Mouse (Mus musculus) embryonic facial prominence, embryonic 12.5 days (tissue): ENCODE measurements around the gene Cdk14. TPM values are rescaled to one million over a fixed set of nuclear protein-coding genes. Genes with fewer than 3 reads are reported as not detected.

ENCODE experiments used
- ATAC-seq: fragments of 200-750 bp; cut with Nextera tagmentation; 2 replicates; pipeline ENCODE4 v1.8.0; 2017; ENCODE audit not compliant: insufficient number of reproducible peaks, insufficient read depth, low FRiP score, low TSS enrichment
- H3K27ac ChIP-seq: fragments of 300-500 bp; sonication (generic); 2 replicates; pipeline ENCODE4 v1.5.1; 2016; ENCODE audit warnings: mild to moderate bottlenecking
- H3K27me3 ChIP-seq: fragments of 300-500 bp; sonication (generic); 2 replicates; pipeline ENCODE4 v1.6.1; 2016; ENCODE audit warnings: mild to moderate bottlenecking, moderate library complexity
- H3K36me3 ChIP-seq: fragments of 300-500 bp; sonication (generic); 2 replicates; pipeline ENCODE4 v1.6.1; 2016; ENCODE audit warnings: mild to moderate bottlenecking
- H3K4me1 ChIP-seq: fragments of 300-500 bp; sonication (generic); 2 replicates; pipeline ENCODE4 v1.6.1; 2016
- H3K4me2 ChIP-seq: fragments of 300-500 bp; sonication (generic); replicated peaks from 2 replicates; pipeline ENCODE4 v1.6.1; 2016; ENCODE audit warnings: mild to moderate bottlenecking, moderate library complexity
- H3K4me3 ChIP-seq: fragments of 300-500 bp; sonication (generic); 2 replicates; pipeline ENCODE4 v1.5.1; 2016; ENCODE audit warnings: mild to moderate bottlenecking
- H3K9ac ChIP-seq: fragments of 300-500 bp; sonication (generic); 2 replicates; pipeline ENCODE4 v1.6.1; 2016; ENCODE audit warnings: mild to moderate bottlenecking, moderate library complexity
- H3K9me3 ChIP-seq: fragments of 300-500 bp; sonication (generic); 2 replicates; pipeline ENCODE4 v1.6.1; 2016; ENCODE audit warnings: mild to moderate bottlenecking, moderate library complexity
- WGBS: fragments of 180-500 bp; shearing (Covaris S2); methylation state at CpG from one replicate; pipeline ENCODE4 v1.1.7; 2016; 5-methylcytosine and 5-hydroxymethylcytosine counted together
- polyA plus RNA-seq: library from polyadenylated mRNA; unstranded; fragments of >200 nt; fragmentation: Nextera tagmentation; extraction: Ambion mirVana; gene quantifications from 2 replicates; pipeline ENCODE4 v1.2.1, GENCODE M21; 2016

Gene Cdk14
- polyA plus RNA-seq, 1 experiment from 2014 or later = 36.1 TPM

DNA sequence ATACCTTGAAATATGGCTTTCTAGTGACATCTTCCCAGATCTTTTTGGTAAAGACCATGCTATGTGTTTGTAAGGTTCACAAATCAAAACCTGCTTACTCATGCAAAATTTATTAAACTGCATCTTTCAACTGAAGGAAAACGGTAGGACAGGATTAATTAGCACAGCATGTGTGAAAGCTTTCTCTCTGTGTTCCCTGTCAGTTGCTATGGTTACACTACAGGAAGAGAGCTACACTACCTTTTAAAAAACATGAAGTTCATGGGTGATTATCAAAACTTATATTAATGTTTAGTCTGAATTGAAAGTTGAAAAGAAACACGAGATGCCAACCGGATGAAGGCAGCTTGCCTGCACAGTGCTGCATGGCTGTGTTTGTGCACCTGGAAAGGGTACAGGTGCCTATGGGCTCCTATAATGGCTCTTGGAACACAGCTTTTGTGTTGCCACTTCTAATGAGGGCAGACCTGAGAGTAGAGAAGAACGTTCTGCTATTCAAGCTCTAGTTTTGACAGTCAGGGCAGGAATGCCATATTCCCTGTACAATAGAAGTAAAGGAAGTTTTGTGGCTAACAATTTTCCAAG lies 380.3 kb downstream of the Cdk14 start:
- ATAC-seq = no peak
- Histone ChIP-seq H3K36me3 (no peaks in the 10 kb centered on the region), H3K4me2 (no peak overlapping the region), H3K4me3 (no peak overlapping the region), H3K27ac (no peak overlapping the region), H3K9me3 (no peaks in the 10 kb centered on the region), H3K4me1 (no peaks in the 10 kb centered on the region), H3K9ac (no peak overlapping the region), H3K27me3 (no peaks in the 10 kb centered on the region)
- WGBS = 56% methylated on average over 4 of the region's 4 CpGs

DNA sequence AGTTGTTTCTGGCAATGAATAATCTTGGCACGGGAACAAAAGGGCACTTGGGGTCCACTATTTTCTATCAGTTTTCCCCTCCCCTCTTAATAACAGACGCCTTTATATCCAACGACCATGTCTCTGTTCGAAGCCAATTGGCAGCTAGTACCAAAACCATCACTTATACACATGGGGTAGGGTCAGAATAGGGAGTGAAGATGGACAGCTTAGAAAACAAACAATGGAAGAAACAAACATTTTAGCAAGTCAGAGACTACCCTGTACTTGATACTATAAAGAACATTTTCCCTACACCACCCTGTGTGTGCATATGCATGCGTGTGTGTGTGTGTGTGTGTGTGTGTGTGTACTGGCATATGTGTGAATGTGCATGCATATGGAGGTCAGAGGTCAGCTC lies 386.7 kb downstream of the Cdk14 start:
- Histone ChIP-seq H3K4me1 (no peaks in the 10 kb centered on the region), H3K36me3 (no peaks in the 10 kb centered on the region), H3K27ac (no peak overlapping the region), H3K9ac (no peak overlapping the region), H3K9me3 (no peaks in the 10 kb centered on the region), H3K4me2 (no peak overlapping the region), H3K4me3 (no peak overlapping the region), H3K27me3 (no peaks in the 10 kb centered on the region)
- WGBS = 81% methylated on average over 5 of the region's 5 CpGs
- no peak for ATAC-seq

- 78% methylated on average over 6 of the region's 6 CpGs for WGBS
- no peak for ATAC-seq
Measured at GRCm38 (mm10) chr5:5032847-5033246, 387.3 kb downstream of the Cdk14 start.

GRCm38 (mm10) chr5:5032446-5032845 lies 387.7 kb downstream of the Cdk14 start:
- no peaks in the 10 kb centered on the region for H3K36me3 ChIP-seq
- H3K4me2 ChIP-seq = no peak overlapping the region
- H3K27me3 ChIP-seq = no peaks in the 10 kb centered on the region
- no peak overlapping the region for H3K4me3 ChIP-seq
- no peak overlapping the region for H3K9ac ChIP-seq
- no peak for ATAC-seq
- H3K4me1 ChIP-seq = no peaks in the 10 kb centered on the region
- H3K9me3 ChIP-seq = no peaks in the 10 kb centered on the region
- no peak overlapping the region for H3K27ac ChIP-seq
- WGBS = 88% methylated on average over 11 of the region's 11 CpGs

More at GRCm38 (mm10) chr5:5032847-5033246, 387.3 kb downstream of the Cdk14 start:
- no peaks in the 10 kb centered on the region for H3K27me3 ChIP-seq
- no peaks in the 10 kb centered on the region for H3K9me3 ChIP-seq
- H3K4me2 ChIP-seq = no peak overlapping the region
- no peak overlapping the region for H3K4me3 ChIP-seq
- no peaks in the 10 kb centered on the region for H3K36me3 ChIP-seq
- no peaks in the 10 kb centered on the region for H3K4me1 ChIP-seq
- H3K9ac ChIP-seq = no peak overlapping the region
- no peak overlapping the region for H3K27ac ChIP-seq

DNA sequence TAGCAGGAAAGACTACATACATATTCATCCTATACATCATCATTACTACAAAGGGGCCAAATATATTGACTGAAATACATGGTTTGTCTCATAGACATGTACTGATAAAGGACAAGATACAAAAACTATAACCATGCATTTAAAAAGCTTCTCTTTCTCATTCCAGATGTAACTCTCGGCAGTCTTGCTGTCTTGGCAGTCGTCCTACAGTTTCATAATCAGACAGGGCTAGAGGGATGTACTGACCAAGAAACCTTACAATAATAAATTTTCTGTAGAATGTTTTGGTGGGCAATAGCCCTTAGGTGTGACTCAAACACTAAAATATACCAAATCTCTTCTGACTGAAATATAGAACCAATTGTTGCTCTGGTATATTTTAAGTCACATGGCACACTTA lies 389.7 kb downstream of the Cdk14 start:
- H3K4me3 ChIP-seq = no peak overlapping the region
- H3K9me3 ChIP-seq = no peaks in the 10 kb centered on the region
- H3K4me2 ChIP-seq = no peak overlapping the region

DNA sequence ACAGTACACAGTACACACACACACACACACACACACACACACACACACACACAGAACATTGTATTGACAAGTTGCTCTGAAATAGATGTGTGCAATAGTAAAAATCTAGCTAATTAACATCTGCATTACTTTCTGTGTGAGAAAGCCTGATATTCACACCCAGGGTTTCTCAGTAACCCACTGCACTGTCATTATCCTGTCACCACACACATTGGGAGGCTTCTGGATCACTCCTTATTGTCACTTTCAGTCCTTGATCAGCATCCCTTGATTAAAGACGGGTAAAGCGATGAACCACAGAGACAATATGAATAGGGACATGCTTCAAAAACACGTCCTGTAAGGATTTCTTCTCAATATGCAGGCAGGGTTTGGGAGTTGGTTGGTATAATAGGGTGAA lies 401.2 kb downstream of the Cdk14 start:
- Histone ChIP-seq H3K27me3 (no peaks in the 10 kb centered on the region), H3K4me2 (no peak overlapping the region), H3K27ac (no peak overlapping the region), H3K4me3 (no peak overlapping the region), H3K9me3 (no peaks in the 10 kb centered on the region), H3K9ac (no peak overlapping the region), H3K4me1 (no peaks in the 10 kb centered on the region), H3K36me3 (no peaks in the 10 kb centered on the region)
- 90% methylated on average over 3 of the region's 3 CpGs for WGBS
- no peak for ATAC-seq

More for the DNA sequence above, 389.7 kb downstream of the Cdk14 start:
- H3K27me3 ChIP-seq = no peaks in the 10 kb centered on the region
- H3K27ac ChIP-seq = no peak overlapping the region
- ATAC-seq = no peak
- H3K36me3 ChIP-seq = no peaks in the 10 kb centered on the region
- WGBS = 83% methylated on average over 2 of the region's 2 CpGs
- no peak overlapping the region for H3K9ac ChIP-seq
- no peaks in the 10 kb centered on the region for H3K4me1 ChIP-seq

DNA sequence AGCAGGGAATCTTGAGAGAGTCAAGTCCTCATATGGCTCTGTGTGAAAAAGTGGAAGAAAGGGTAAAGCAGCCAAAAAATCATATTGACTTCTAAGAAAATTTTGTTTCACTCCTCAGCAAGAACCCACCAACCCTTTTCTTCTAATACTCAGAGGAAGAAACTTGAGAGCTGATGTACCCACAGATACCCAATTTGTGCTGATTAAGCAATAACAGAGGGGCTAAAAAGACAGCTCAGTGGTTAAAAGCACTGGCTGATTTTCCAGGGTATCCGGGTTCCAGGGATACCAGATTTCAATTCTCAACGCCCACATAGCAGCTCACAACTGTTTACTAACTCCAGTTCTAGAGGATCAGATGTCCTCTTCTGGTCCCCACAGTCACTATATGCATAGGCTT lies 401.9 kb downstream of the Cdk14 start:
- no peaks in the 10 kb centered on the region for H3K9me3 ChIP-seq
- no peak overlapping the region for H3K4me2 ChIP-seq
- no peak for ATAC-seq
- H3K4me1 ChIP-seq = peaks cover 4% of the 10 kb centered on the region; the same call in 1 of the 2 replicates
- H3K27ac ChIP-seq = no peak overlapping the region
- H3K4me3 ChIP-seq = no peak overlapping the region
- no peak overlapping the region for H3K9ac ChIP-seq
- no peaks in the 10 kb centered on the region for H3K36me3 ChIP-seq
- WGBS = 58% methylated on average over 2 of the region's 2 CpGs
- H3K27me3 ChIP-seq = no peaks in the 10 kb centered on the region

- no peak overlapping the region for H3K4me2 ChIP-seq
- 76% methylated on average over 3 of the region's 3 CpGs for WGBS
- ATAC-seq = peak; percentile 52; the same call in 1 of the 2 replicates
- no peaks in the 10 kb centered on the region for H3K27me3 ChIP-seq
- H3K27ac ChIP-seq = no peak overlapping the region
- peaks cover 7% of the 10 kb centered on the region; the same call in 1 of the 2 replicates for H3K4me1 ChIP-seq
- H3K9ac ChIP-seq = no peak overlapping the region
- no peaks in the 10 kb centered on the region for H3K9me3 ChIP-seq
- no peak overlapping the region for H3K4me3 ChIP-seq
- H3K36me3 ChIP-seq = no peaks in the 10 kb centered on the region
Measured at GRCm38 (mm10) chr5:5013783-5014182, 406.3 kb downstream of the Cdk14 start.

DNA sequence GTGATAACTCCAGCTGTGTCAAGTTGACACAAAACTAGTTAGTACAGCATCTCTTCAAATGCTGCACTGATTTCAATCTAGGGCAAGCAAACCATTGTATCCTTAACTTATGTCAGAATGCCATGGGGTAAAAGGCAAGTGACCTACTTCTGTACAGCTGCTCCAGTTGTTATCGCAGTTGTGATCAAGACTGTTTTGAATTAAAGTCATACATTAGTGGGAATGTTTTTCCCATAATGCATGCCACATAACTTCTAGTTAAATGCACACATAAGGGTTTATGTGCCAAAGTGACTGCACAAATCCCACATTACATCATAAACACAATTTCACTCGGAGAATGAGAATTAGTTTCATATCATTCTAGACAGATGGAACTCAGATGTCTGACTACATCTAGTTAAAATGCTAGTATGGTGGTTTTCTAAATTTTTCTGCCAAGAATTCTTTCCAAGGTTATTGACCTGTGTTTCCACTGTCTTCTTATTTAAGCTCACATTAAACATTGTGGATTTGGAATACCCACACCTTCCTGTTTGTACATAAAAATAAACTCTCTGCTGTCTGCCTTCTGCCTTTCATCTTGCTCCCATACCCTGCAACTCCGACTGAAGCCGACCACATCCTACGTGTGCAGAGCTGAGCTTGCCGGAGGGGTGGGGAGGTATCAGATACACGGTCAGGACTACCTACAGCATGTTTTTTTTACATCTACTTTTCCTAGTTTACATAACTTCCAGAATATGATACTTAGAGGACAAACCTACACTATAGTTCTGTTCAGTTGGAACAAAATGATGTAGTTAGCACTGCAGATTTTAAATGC lies 407.4 kb downstream of the Cdk14 start:
- Histone ChIP-seq H3K9me3 (no peaks in the 10 kb centered on the region), H3K4me1 (peaks cover 7% of the 10 kb centered on the region; the same call in 1 of the 2 replicates), H3K36me3 (no peaks in the 10 kb centered on the region), H3K27me3 (no peaks in the 10 kb centered on the region), H3K9ac (no peak overlapping the region), H3K4me2 (no peak overlapping the region), H3K4me3 (no peak overlapping the region), H3K27ac (no peak overlapping the region)
- peak; percentile 22; the same call in 1 of the 2 replicates for ATAC-seq
- WGBS = 44% methylated on average over 7 of the region's 7 CpGs

DNA sequence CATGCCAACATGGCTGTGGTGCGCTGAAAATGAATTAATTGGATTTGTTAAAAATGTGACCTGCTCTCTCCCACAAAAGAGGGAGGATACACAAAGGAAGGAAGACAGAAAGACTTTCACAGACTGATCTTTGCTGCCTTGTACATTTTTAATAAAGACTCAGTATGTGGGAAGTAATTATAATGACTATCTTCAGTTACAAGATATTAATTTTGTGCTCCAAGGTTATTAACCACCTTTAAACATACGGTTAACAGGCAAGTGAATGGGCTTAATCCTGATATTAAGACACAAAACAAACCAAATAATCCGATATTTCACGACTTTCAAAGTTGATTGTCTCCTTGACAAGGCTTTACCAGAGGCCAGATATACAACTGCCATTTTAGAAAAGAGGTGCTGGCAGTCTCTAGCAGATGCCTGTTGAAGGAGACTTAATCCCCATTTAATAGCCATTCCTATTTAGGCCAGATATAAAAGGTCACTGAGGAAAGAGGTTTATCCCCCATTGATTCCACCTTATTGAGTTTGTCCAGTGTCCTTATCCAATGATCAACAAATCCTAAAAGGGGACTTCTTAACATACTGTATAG lies 411.9 kb downstream of the Cdk14 start:
- no peak overlapping the region for H3K27ac ChIP-seq
- H3K4me1 ChIP-seq = peaks cover 3% of the 10 kb centered on the region; the same call in 1 of the 2 replicates
- no peaks in the 10 kb centered on the region for H3K36me3 ChIP-seq
- H3K4me3 ChIP-seq = no peak overlapping the region
- no peaks in the 10 kb centered on the region for H3K9me3 ChIP-seq
- no peaks in the 10 kb centered on the region for H3K27me3 ChIP-seq
- no peak overlapping the region for H3K4me2 ChIP-seq
- WGBS = 82% methylated on average over 4 of the region's 4 CpGs
- no peak for ATAC-seq
- H3K9ac ChIP-seq = no peak overlapping the region

- Histone ChIP-seq H3K4me1 (no peaks in the 10 kb centered on the region), H3K4me3 (no peak overlapping the region), H3K27me3 (no peaks in the 10 kb centered on the region), H3K9me3 (no peaks in the 10 kb centered on the region), H3K9ac (no peak overlapping the region), H3K27ac (no peak overlapping the region), H3K36me3 (no peaks in the 10 kb centered on the region), H3K4me2 (no peak overlapping the region)
- WGBS = 80% methylated on average over 15 of the region's 15 CpGs
- no peak for ATAC-seq
Measured at GRCm38 (mm10) chr5:5007489-5008152, 412.5 kb downstream of the Cdk14 start.
